Mouse (Mus musculus) frontal cortex, adult 2 months (tissue): ENCODE data around the gene Gm3002. TPM values are rescaled to one million over a fixed set of nuclear protein-coding genes. Genes with fewer than 3 reads are reported as not detected.
"Not testable (repeated sequence)": the region's sequence is repeated elsewhere in the genome, so short reads cannot be mapped to it uniquely, and the experiment has no call there.

ENCODE experiments used
- DNase-seq, 2 experiments: peaks; one replicate each; pipeline ENCODE4 v3.0.0; 2022; ENCODE audit warnings: low spot score in 1 of 2; ENCODE audit errors: extremely low spot score in 1 of 2
- polyA plus RNA-seq: library from polyadenylated mRNA; depleted of rRNA; stranded (reverse); fragments of >200 nt; gene quantifications from 2 replicates; pipeline ENCODE4 v1.2.3, GENCODE M21; 2012; rRNA removed

Gm3002 gene
- polyA plus RNA-seq: 1.4 TPM in 2 replicates

GRCm38 (mm10) chr14:3809774-3810173 lies at the start of gene Gm3002:
TSS of gene Gm3002 (plus strand) at chr14:3810074.
- not testable (repeated sequence) for DNase-seq

- not testable (repeated sequence) for DNase-seq
These were observed 36.1 kb downstream of the Gm3002 start, which contains the start of gene Gm3033 for GRCm38 (mm10) chr14:3845945-3846344. TSS of gene Gm3033 (plus strand) at chr14:3846245.

GRCm38 (mm10) chr14:3883872-3884271 lies 74.0 kb downstream of the Gm3002 start, which contains the start of gene Gm2916:
TSS of gene Gm2916 (plus strand) at chr14:3884172.
- DNase-seq: not testable (repeated sequence)

- DNase-seq: not testable (repeated sequence)
These were observed 121.6 kb downstream of the Gm3002 start, which contains the start of gene Gm3029 for GRCm38 (mm10) chr14:3931456-3931855. TSS of gene Gm3029 (plus strand) at chr14:3931756.

- DNase-seq: not testable (repeated sequence)
These were observed 153.4 kb downstream of the Gm3002 start, which contains the start of gene Gm3095 for GRCm38 (mm10) chr14:3963247-3963646. TSS of gene Gm3095 (plus strand) at chr14:3963547.

GRCm38 (mm10) chr14:3998094-3998493 lies 188.2 kb downstream of the Gm3002 start, which contains the start of gene Gm3099:
TSS of gene Gm3099 (plus strand) at chr14:3998394.
- DNase-seq: not testable (repeated sequence)

Other genes with a start within 250 kb of the Gm3002 start
- gene Gm3012, start 175.6 kb upstream of the Gm3002 start, polyA plus RNA-seq: not detected in 2 replicates
- 0.95 and 1.3 TPM in 2 replicates for gene Gm3020, start 158.0 kb upstream of the Gm3002 start, polyA plus RNA-seq
- gene Gm3043, start 121.3 kb upstream of the Gm3002 start, polyA plus RNA-seq: not detected in 2 replicates
- not detected in 2 replicates for gene Gm3033, start 36.2 kb downstream of the Gm3002 start, polyA plus RNA-seq
- gene Gm2916, start 74.1 kb downstream of the Gm3002 start, polyA plus RNA-seq: 0.29 and 0.30 TPM in 2 replicates
- not detected in 2 replicates for gene Gm3029, start 121.7 kb downstream of the Gm3002 start, polyA plus RNA-seq
- 0.18 and 0.44 TPM in 2 replicates for gene Gm3095, start 153.5 kb downstream of the Gm3002 start, polyA plus RNA-seq
- gene Gm3099, start 188.3 kb downstream of the Gm3002 start, polyA plus RNA-seq: not detected in 2 replicates
- 0.29 and 0.50 TPM in 2 replicates for gene Gm5796, start 213.9 kb downstream of the Gm3002 start, polyA plus RNA-seq